Mouse (Mus musculus) thymus, adult 2 months (tissue): Measurements from ENCODE around the gene B2m. TPM values are rescaled to one million over a fixed set of nuclear protein-coding genes. Genes with fewer than 3 reads are reported as not detected.

Experiments used
- DNase-seq: peaks from one replicate; pipeline ENCODE4 v3.0.0; 2021
- H3K27ac ChIP-seq: fragments of 200-500 bp; 2 replicates; pipeline ENCODE4 v1.5.1; 2012; ENCODE audit warnings: low read length, control low read depth; ENCODE audit not compliant: control insufficient read depth, insufficient read depth
- H3K27me3 ChIP-seq: fragments of 200-500 bp; 2 replicates; pipeline ENCODE4 v1.6.1; 2012; ENCODE audit warnings: mild to moderate bottlenecking, low read length, moderate library complexity, mixed read lengths; ENCODE audit not compliant: control insufficient read depth, insufficient read depth
- H3K36me3 ChIP-seq: fragments of 200-500 bp; 2 replicates; pipeline ENCODE4 v1.6.1; 2012; ENCODE audit warnings: mild to moderate bottlenecking, low read length, moderate library complexity; ENCODE audit not compliant: control insufficient read depth, insufficient read depth
- H3K4me1 ChIP-seq: fragments of 200-500 bp; replicated peaks from 2 replicates; pipeline ENCODE4 v1.6.1; 2012; ENCODE audit warnings: low read length; ENCODE audit not compliant: control insufficient read depth, insufficient read depth
- H3K4me3 ChIP-seq: fragments of 200-500 bp; 2 replicates; pipeline ENCODE4 v1.5.1; 2012; ENCODE audit warnings: mild to moderate bottlenecking, low read length, control low read depth, moderate library complexity; ENCODE audit not compliant: control insufficient read depth, insufficient read depth
- CTCF ChIP-seq: fragments of 200-500 bp; IDR thresholded peaks from 2 replicates; pipeline ENCODE4 v1.5.1; 2012; ENCODE audit warnings: mild to moderate bottlenecking, control low read depth, low read length, moderate library complexity, borderline replicate concordance; ENCODE audit not compliant: control insufficient read depth, poor library complexity, insufficient read depth; ENCODE audit errors: extremely low read depth
- POLR2A ChIP-seq: fragments of 200-500 bp; IDR thresholded peaks from 2 replicates; pipeline ENCODE4 v1.6.1; 2012; ENCODE audit warnings: mild to moderate bottlenecking, low read length, control low read depth, moderate library complexity; ENCODE audit not compliant: control insufficient read depth, poor library complexity, insufficient read depth; ENCODE audit errors: extremely low read depth
- WGBS: fragments of 180-500 bp; shearing (Covaris S2); methylation state at CpG from one replicate; pipeline ENCODE4 v1.1.7; 2018; 5-methylcytosine and 5-hydroxymethylcytosine counted together
- polyA plus RNA-seq: library from polyadenylated mRNA; depleted of rRNA; stranded (reverse); fragments of >200 nt; gene quantifications from 2 replicates; pipeline ENCODE4 v1.2.3, GENCODE M21; 2012

The B2m gene
- polyA plus RNA-seq, 1 experiment: 1,280 TPM

- no peak for TF ChIP-seq CTCF
- TF ChIP-seq POLR2A: no peak
- Histone ChIP-seq H3K27ac (peak overlapping the region; percentile 9), H3K4me3 (peak overlapping the region; percentile 38), H3K4me1 (peaks cover 27% of the 10 kb centered on the region), H3K36me3 (no peaks in the 10 kb centered on the region), H3K27me3 (no peaks in the 10 kb centered on the region)
- DNase-seq: no peak
- 51% methylated on average over 13 of the region's 13 CpGs for WGBS
Measured at GRCm38 (mm10) chr2:122163430-122164195, 16.1 kb downstream of the B2m start.

GRCm38 (mm10) chr2:122164293-122164692 is 16.8 kb downstream of the B2m start:
- H3K4me3 ChIP-seq: peak overlapping the region; percentile 38
- TF ChIP-seq POLR2A (no peak), CTCF (no peak)
- no peaks in the 10 kb centered on the region for H3K27me3 ChIP-seq
- 13% methylated on average over 11 of the region's 11 CpGs for WGBS
- no peak for DNase-seq
- H3K36me3 ChIP-seq: no peaks in the 10 kb centered on the region
- H3K4me1 ChIP-seq: peaks cover 21% of the 10 kb centered on the region
- H3K27ac ChIP-seq: 0 out of 2 replicates have a peak overlapping the region, but pooled peaks have one; percentile 9

DNA sequence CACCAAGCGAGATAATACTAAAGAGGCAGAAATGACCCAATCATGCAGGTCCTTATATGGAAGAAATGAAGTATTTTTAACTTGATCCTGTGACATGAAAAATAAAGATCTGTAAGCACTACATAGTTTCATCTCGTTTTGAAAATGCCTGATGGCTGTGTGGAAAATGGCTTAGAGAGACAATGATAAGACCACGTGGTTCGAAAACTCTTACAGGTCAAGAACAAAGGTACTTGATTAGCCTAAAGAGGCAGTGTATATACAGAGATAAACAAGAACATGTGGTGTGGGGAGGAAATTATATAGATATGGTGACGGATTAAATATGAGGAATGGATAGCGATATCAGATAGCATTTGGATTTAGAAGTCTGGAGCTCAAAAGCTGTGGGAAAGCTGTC is 23.8 kb downstream of the B2m start:
- DNase-seq: no peak
- H3K4me1 ChIP-seq: no peaks in the 10 kb centered on the region
- no peaks in the 10 kb centered on the region for H3K27me3 ChIP-seq
- TF ChIP-seq POLR2A (no peak), CTCF (no peak)
- H3K27ac ChIP-seq: no peak overlapping the region
- no peaks in the 10 kb centered on the region for H3K36me3 ChIP-seq
- H3K4me3 ChIP-seq: no peak overlapping the region
- WGBS: 92% methylated on average over 6 of the region's 6 CpGs

DNA sequence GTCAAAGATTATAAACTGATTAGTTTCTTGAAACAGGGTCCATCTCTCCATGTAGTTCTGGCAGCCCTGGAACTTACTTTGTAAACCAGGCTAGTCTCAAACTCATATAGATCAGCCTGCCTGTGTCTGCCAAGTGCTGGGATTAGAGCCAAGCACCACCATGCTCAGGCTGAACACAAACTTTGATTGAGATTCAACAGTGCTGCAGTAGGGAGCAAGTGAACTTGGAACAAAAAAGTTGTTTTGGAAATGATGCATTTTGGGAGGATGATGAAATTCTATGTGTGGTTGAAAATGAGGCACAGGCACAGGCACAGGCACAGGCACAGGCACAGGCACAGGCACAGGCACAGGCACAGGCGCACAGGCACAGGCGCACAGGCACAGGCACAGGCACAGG is 24.7 kb downstream of the B2m start:
- H3K27me3 ChIP-seq: no peaks in the 10 kb centered on the region
- H3K4me3 ChIP-seq: no peak overlapping the region
- no peak for DNase-seq
- no peaks in the 10 kb centered on the region for H3K36me3 ChIP-seq
- WGBS: 85% methylated on average over 2 of the region's 2 CpGs
- TF ChIP-seq POLR2A: no peak
- no peak for TF ChIP-seq CTCF
- H3K4me1 ChIP-seq: no peaks in the 10 kb centered on the region
- H3K27ac ChIP-seq: no peak overlapping the region

- 42% methylated on average over 8 of the region's 8 CpGs for WGBS
- peak; percentile 41 for DNase-seq
- Histone ChIP-seq H3K27me3 (no peaks in the 10 kb centered on the region), H3K4me1 (no peaks in the 10 kb centered on the region; the same call in 1 of the 2 replicates), H3K36me3 (no peaks in the 10 kb centered on the region), H3K4me3 (no peak overlapping the region), H3K27ac (no peak overlapping the region)
- TF ChIP-seq POLR2A (no peak), CTCF (no peak)
Measured at GRCm38 (mm10) chr2:122180051-122180822, 32.8 kb downstream of the B2m start.

DNA sequence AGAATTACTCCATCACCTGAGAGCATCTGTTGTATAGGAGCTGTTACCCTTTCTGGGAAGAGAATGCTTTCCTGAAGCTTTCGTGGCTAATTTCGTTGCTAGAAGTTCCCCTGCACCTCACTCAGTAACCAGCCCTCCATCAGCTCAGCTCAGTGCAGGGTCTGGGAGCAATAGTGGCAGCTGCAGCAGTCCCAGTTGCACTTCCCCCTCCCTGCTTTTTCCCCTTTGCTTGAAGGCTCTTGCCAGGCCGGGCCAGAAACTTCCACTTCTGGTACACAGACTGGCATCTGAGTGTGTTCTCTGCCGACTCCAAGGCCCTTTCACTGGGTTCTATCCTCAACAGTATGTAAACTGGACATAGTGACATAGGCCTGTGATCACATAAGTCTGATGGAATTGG is 37.6 kb downstream of the B2m start:
- Histone ChIP-seq H3K36me3 (no peaks in the 10 kb centered on the region), H3K4me1 (no peaks in the 10 kb centered on the region; the same call in 1 of the 2 replicates), H3K27ac (no peak overlapping the region), H3K4me3 (no peak overlapping the region), H3K27me3 (no peaks in the 10 kb centered on the region)
- TF ChIP-seq CTCF: no peak
- no peak for TF ChIP-seq POLR2A
- DNase-seq: no peak
- WGBS: 74% methylated on average over 4 of the region's 4 CpGs

- WGBS: 95% methylated on average over 17 of the region's 17 CpGs
- H3K36me3 ChIP-seq: no peaks in the 10 kb centered on the region
- no peaks in the 10 kb centered on the region for H3K27me3 ChIP-seq
- H3K4me3 ChIP-seq: no peak within 1 kb of the TSS
- no peaks in the 10 kb centered on the region for H3K4me1 ChIP-seq
- no peak within 1 kb of the TSS for H3K27ac ChIP-seq
- no peak for DNase-seq
- TF ChIP-seq POLR2A: no peak
- no peak for TF ChIP-seq CTCF
Measured at GRCm38 (mm10) chr2:122186106-122186505, 38.6 kb downstream of the B2m start, which contains the start of the genes Patl2 and Terb2. TSS of gene Patl2 (minus strand) at chr2:122186189. TSS of gene Terb2 (plus strand) at chr2:122186272.
